Mouse (Mus musculus) embryonic facial prominence, embryonic 14.5 days (tissue): Measurements from ENCODE around the gene Bcl7a. TPM values are rescaled to one million over a fixed set of nuclear protein-coding genes. Genes with fewer than 3 reads are reported as not detected.
A peak's percentile ranks its signal among the peaks of the same experiment; 100 is the strongest.

Experiments used
- ATAC-seq: fragments of 200-750 bp; cut with Nextera tagmentation; 2 replicates; pipeline ENCODE4 v1.8.0; 2017; ENCODE audit warnings: low read depth, moderate number of reproducible peaks, moderate TSS enrichment
- DNase-seq: peaks from one replicate; pipeline ENCODE4 v3.0.0-alpha.2; 2015; ENCODE audit warnings: low spot score
- H3K27ac ChIP-seq: fragments of 300-500 bp; sonication (generic); replicated peaks from 2 replicates; pipeline ENCODE4 v1.5.1; 2014; ENCODE audit warnings: low read depth, mild to moderate bottlenecking, low read length, moderate library complexity
- H3K27me3 ChIP-seq: fragments of 300-500 bp; sonication (generic); replicated peaks from 2 replicates; pipeline ENCODE4 v1.6.1; 2014; ENCODE audit warnings: low read length; ENCODE audit not compliant: control insufficient read depth, insufficient read depth
- H3K36me3 ChIP-seq: fragments of 300-500 bp; sonication (generic); 2 replicates; pipeline ENCODE4 v1.6.1; 2014; ENCODE audit warnings: low read length, mixed read lengths; ENCODE audit not compliant: control insufficient read depth, insufficient read depth
- H3K4me1 ChIP-seq: fragments of 300-500 bp; sonication (generic); 2 replicates; pipeline ENCODE4 v1.6.1; 2014; ENCODE audit warnings: antibody characterized with exemption, low read length; ENCODE audit not compliant: control insufficient read depth, insufficient read depth
- H3K4me2 ChIP-seq: fragments of 300-500 bp; sonication (generic); 2 replicates; pipeline ENCODE4 v1.6.1; 2014; ENCODE audit warnings: low read depth, mild to moderate bottlenecking, low read length, moderate library complexity, mixed read lengths
- H3K4me3 ChIP-seq: fragments of 300-500 bp; sonication (generic); 2 replicates; pipeline ENCODE4 v1.5.1; 2014; ENCODE audit warnings: low read depth, mild to moderate bottlenecking, low read length
- H3K9ac ChIP-seq: fragments of 300-500 bp; sonication (generic); 2 replicates; pipeline ENCODE4 v1.6.1; 2014; ENCODE audit warnings: low read depth, mild to moderate bottlenecking, low read length, moderate library complexity, mixed read lengths
- H3K9me3 ChIP-seq: fragments of 300-500 bp; sonication (generic); 2 replicates; pipeline ENCODE4 v1.6.1; 2016; ENCODE audit warnings: low read length; ENCODE audit not compliant: control insufficient read depth
- WGBS: fragments of 180-500 bp; shearing (Covaris S2); extraction: QIAGEN DNeasy Blood & Tissue Kit; methylation state at CpG from one replicate; pipeline ENCODE4 v1.1.7; 2014; 5-methylcytosine and 5-hydroxymethylcytosine counted together
- polyA plus RNA-seq: library from polyadenylated mRNA; unstranded; fragments of >200 nt; fragmentation: Nextera tagmentation; extraction: Ambion mirVana; gene quantifications from 2 replicates; pipeline ENCODE4 v1.2.1, GENCODE M21; 2014

Bcl7a gene
- polyA plus RNA-seq, 1 experiment from 2014 or later, result 19.1 TPM

GRCm38 (mm10) chr5:123320136-123320535, 23.5 kb upstream of the Bcl7a start:
- Histone ChIP-seq H3K27ac (no peak overlapping the region), H3K9ac (no peak overlapping the region), H3K4me2 (no peak overlapping the region), H3K27me3 (no peaks in the 10 kb centered on the region), H3K36me3 (no peaks in the 10 kb centered on the region), H3K4me3 (no peak overlapping the region), H3K4me1 (peaks cover 17% of the 10 kb centered on the region), H3K9me3 (no peaks in the 10 kb centered on the region)
- WGBS, result 94% methylated on average over 3 of the region's 3 CpGs
- ATAC-seq (no peak), DNase-seq (no peak)

GRCm38 (mm10) chr5:123324242-123324641, 19.4 kb upstream of the Bcl7a start:
- H3K9me3 ChIP-seq, result no peaks in the 10 kb centered on the region
- peak overlapping the region; percentile 37 for H3K4me2 ChIP-seq
- DNase-seq, result peak; percentile 92
- H3K9ac ChIP-seq, result 0 out of 2 replicates have a peak overlapping the region, but pooled peaks have one; percentile 30
- WGBS, result 15% methylated on average over 15 of the region's 15 CpGs
- peak; percentile 80 for ATAC-seq
- H3K27ac ChIP-seq, result peak overlapping the region; percentile 44; the same call in 1 of the 2 replicates
- H3K27me3 ChIP-seq, result no peaks in the 10 kb centered on the region
- H3K36me3 ChIP-seq, result no peaks in the 10 kb centered on the region
- peaks cover 17% of the 10 kb centered on the region for H3K4me1 ChIP-seq
- H3K4me3 ChIP-seq, result no peak overlapping the region

- H3K4me3 ChIP-seq, result no peak overlapping the region
- H3K27ac ChIP-seq, result peak overlapping the region; percentile 84
- no peaks in the 10 kb centered on the region for H3K36me3 ChIP-seq
- ATAC-seq (no peak), DNase-seq (peak; percentile 72)
- H3K4me1 ChIP-seq, result peaks cover 17% of the 10 kb centered on the region
- no peaks in the 10 kb centered on the region for H3K9me3 ChIP-seq
- no peaks in the 10 kb centered on the region for H3K27me3 ChIP-seq
- H3K9ac ChIP-seq, result no peak overlapping the region
- 38% methylated on average over 15 of the region's 15 CpGs for WGBS
- peak overlapping the region; percentile 8; the same call in 1 of the 2 replicates for H3K4me2 ChIP-seq
Observed at GRCm38 (mm10) chr5:123326006-123326750, 17.5 kb upstream of the Bcl7a start.

- H3K9ac ChIP-seq, result no peak overlapping the region
- DNase-seq, result no peak
- H3K36me3 ChIP-seq, result no peaks in the 10 kb centered on the region
- no peak for ATAC-seq
- no peaks in the 10 kb centered on the region for H3K9me3 ChIP-seq
- no peak overlapping the region for H3K4me3 ChIP-seq
- H3K4me1 ChIP-seq, result peaks cover 17% of the 10 kb centered on the region
- 57% methylated on average over 9 of the region's 9 CpGs for WGBS
- H3K4me2 ChIP-seq, result peak overlapping the region; percentile 8; the same call in 1 of the 2 replicates
- H3K27ac ChIP-seq, result peak overlapping the region; percentile 84
- H3K27me3 ChIP-seq, result no peaks in the 10 kb centered on the region
Observed at GRCm38 (mm10) chr5:123326751-123327148, 16.9 kb upstream of the Bcl7a start.

- Histone ChIP-seq H3K9me3 (no peaks in the 10 kb centered on the region), H3K27ac (no peak overlapping the region), H3K4me2 (no peak overlapping the region), H3K27me3 (no peaks in the 10 kb centered on the region), H3K9ac (no peak overlapping the region), H3K4me1 (peaks cover 17% of the 10 kb centered on the region), H3K4me3 (no peak overlapping the region), H3K36me3 (no peaks in the 10 kb centered on the region)
- DNase-seq (no peak), ATAC-seq (no peak)
- 84% methylated on average over 8 of the region's 8 CpGs for WGBS
Observed at GRCm38 (mm10) chr5:123327686-123328085, 15.9 kb upstream of the Bcl7a start.

- WGBS, result 82% methylated on average over 6 of the region's 6 CpGs
- peak; percentile 76; the same call in 1 of the 2 replicates for ATAC-seq
- H3K27ac ChIP-seq, result no peak overlapping the region
- H3K4me3 ChIP-seq, result no peak overlapping the region
- no peaks in the 10 kb centered on the region for H3K27me3 ChIP-seq
- H3K9ac ChIP-seq, result no peak overlapping the region; the same call in 1 of the 2 replicates
- no peaks in the 10 kb centered on the region for H3K36me3 ChIP-seq
- H3K4me1 ChIP-seq, result no peaks in the 10 kb centered on the region
- no peak overlapping the region for H3K4me2 ChIP-seq
- peak; percentile 68 for DNase-seq
- H3K9me3 ChIP-seq, result no peaks in the 10 kb centered on the region
Observed at GRCm38 (mm10) chr5:123333566-123333965, 10.1 kb upstream of the Bcl7a start.

- no peak overlapping the region for H3K4me2 ChIP-seq
- WGBS, result 74% methylated on average over 4 of the region's 4 CpGs
- no peak for DNase-seq
Observed at GRCm38 (mm10) chr5:123336205-123336961, 7.3 kb upstream of the Bcl7a start.

GRCm38 (mm10) chr5:123338463-123338862, 5.2 kb upstream of the Bcl7a start:
- DNase-seq (no peak), ATAC-seq (no peak)
- Histone ChIP-seq H3K4me3 (no peak overlapping the region), H3K9ac (no peak overlapping the region), H3K27ac (no peak overlapping the region), H3K4me1 (no peaks in the 10 kb centered on the region), H3K4me2 (no peak overlapping the region), H3K27me3 (no peaks in the 10 kb centered on the region), H3K9me3 (no peaks in the 10 kb centered on the region), H3K36me3 (no peaks in the 10 kb centered on the region)
- WGBS, result 61% methylated on average over 3 of the region's 3 CpGs

More at GRCm38 (mm10) chr5:123336205-123336961, 7.3 kb upstream of the Bcl7a start:
- H3K27ac ChIP-seq, result no peak overlapping the region
- H3K4me1 ChIP-seq, result no peaks in the 10 kb centered on the region
- H3K9me3 ChIP-seq, result no peaks in the 10 kb centered on the region
- H3K36me3 ChIP-seq, result no peaks in the 10 kb centered on the region
- ATAC-seq, result no peak
- no peak overlapping the region for H3K9ac ChIP-seq
- no peak overlapping the region for H3K4me3 ChIP-seq
- no peaks in the 10 kb centered on the region for H3K27me3 ChIP-seq
